Mouse (Mus musculus) liver, postnatal 0 days (tissue): ENCODE results near the gene Zdhhc14. TPM values are rescaled to one million over a fixed set of nuclear protein-coding genes. Genes with fewer than 3 reads are reported as not detected.

ENCODE experiments used
- ATAC-seq: fragments of 200-750 bp; cut with Nextera tagmentation; 2 replicates; pipeline ENCODE4 v1.8.0; 2017; ENCODE audit warnings: mild to moderate bottlenecking, moderate library complexity
- DNase-seq: peaks from one replicate; pipeline ENCODE4 v3.0.0-alpha.2; 2016
- H3K27ac ChIP-seq: fragments of 300-500 bp; sonication (generic); 2 replicates; pipeline ENCODE4 v1.5.1; 2014; ENCODE audit warnings: antibody characterized with exemption, moderate library complexity, mild to moderate bottlenecking, low read depth
- H3K27me3 ChIP-seq: fragments of 300-500 bp; sonication (generic); 2 replicates; pipeline ENCODE4 v1.6.1; 2014; ENCODE audit warnings: low read length, control low read depth, mixed read lengths; ENCODE audit not compliant: insufficient read depth
- H3K36me3 ChIP-seq: fragments of 300-500 bp; sonication (generic); replicated peaks from 2 replicates; pipeline ENCODE4 v1.6.1; 2014; ENCODE audit warnings: mild to moderate bottlenecking, control low read depth, low read length, moderate library complexity, mixed read lengths; ENCODE audit not compliant: insufficient read depth
- H3K4me1 ChIP-seq: fragments of 300-500 bp; sonication (generic); 2 replicates; pipeline ENCODE4 v1.6.1; 2014; ENCODE audit warnings: antibody characterized with exemption, mild to moderate bottlenecking, control low read depth; ENCODE audit not compliant: insufficient read depth
- H3K4me2 ChIP-seq: fragments of 300-500 bp; sonication (generic); 2 replicates; pipeline ENCODE4 v1.6.1; 2014; ENCODE audit warnings: low read depth, mild to moderate bottlenecking, low read length, moderate library complexity, mixed read lengths
- H3K4me3 ChIP-seq: fragments of 300-500 bp; sonication (generic); 2 replicates; pipeline ENCODE4 v1.5.1; 2014; ENCODE audit warnings: low read depth, low read length
- H3K9ac ChIP-seq: fragments of 300-500 bp; sonication (generic); replicated peaks from 2 replicates; pipeline ENCODE4 v1.6.1; 2014; ENCODE audit warnings: mild to moderate bottlenecking, moderate library complexity
- H3K9me3 ChIP-seq: fragments of 300-500 bp; sonication (generic); 2 replicates; pipeline ENCODE4 v1.6.1; 2016; ENCODE audit warnings: mild to moderate bottlenecking, control low read depth, low read length, mixed read lengths
- CTCF ChIP-seq: sonication (generic); IDR thresholded peaks from 2 replicates; pipeline ENCODE4 v1.5.1; 2016; ENCODE audit warnings: antibody characterized with exemption, low read depth
- EP300 ChIP-seq: IDR thresholded peaks from 2 replicates; pipeline ENCODE4 v1.6.1; 2016; ENCODE audit warnings: antibody characterized with exemption, low read depth, mild to moderate bottlenecking
- WGBS: fragments of 180-500 bp; shearing (Covaris S2); extraction: QIAGEN DNeasy Blood & Tissue Kit; methylation state at CpG from one replicate; pipeline ENCODE4 v1.1.7; 2014; ENCODE audit not compliant: insufficient replicate concordance; 5-methylcytosine and 5-hydroxymethylcytosine counted together
- polyA plus RNA-seq: library from polyadenylated mRNA; unstranded; fragments of >200 nt; fragmentation: Nextera tagmentation; extraction: Ambion mirVana; gene quantifications from 2 replicates; pipeline ENCODE4 v1.2.1, GENCODE M21; 2015

The Zdhhc14 gene
- polyA plus RNA-seq, 1 experiment from 2014 or later: 2.7 TPM

DNA sequence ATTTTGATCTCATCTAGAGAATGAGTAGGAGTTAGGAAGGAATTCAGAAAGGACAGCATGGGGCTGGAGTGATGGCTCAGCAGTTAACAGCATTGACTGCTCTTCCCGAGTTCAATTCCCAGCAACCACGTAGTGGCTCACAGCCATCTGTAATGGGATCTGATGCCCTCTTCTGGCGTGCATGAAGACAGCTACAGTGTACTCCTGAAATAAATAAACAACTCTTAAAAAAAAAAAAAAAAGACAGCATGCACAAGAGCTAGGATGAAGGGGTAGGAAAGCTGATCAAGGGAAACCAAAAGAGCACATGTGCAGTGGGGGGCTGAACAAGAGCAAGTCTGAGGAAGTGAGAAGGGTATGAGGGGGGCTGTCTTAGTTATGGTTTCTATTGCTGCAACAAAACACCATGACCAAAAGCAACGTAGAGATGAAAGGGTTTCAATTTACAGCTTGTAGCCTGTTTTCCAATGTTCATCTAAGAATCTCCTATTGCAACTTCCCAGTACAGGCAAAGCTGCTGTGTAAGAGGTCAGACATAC lies 237.3 kb downstream of the Zdhhc14 start:
- TF ChIP-seq CTCF: peak; percentile 25; the same call in 1 of the 2 replicates
- TF ChIP-seq EP300: no peak

DNA sequence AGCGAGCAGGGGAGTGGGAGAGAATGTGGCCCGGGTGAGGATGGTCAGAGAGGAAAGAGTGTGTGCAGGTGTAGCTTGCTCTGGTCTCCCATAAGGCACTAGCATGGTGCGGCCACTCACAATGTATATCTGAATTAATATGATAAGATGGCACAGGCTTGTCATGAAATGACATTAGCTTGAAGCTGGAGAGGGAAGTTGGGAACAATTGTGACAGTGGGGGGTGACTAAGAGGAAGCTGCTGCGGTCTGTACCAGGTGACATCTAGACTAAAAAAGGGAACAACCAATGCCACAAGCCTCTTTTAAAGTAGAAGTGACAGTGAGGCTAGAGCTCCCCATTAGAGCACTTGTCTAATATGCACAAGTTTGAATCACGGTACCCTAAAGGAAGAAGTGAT lies 238.2 kb downstream of the Zdhhc14 start:
- peaks cover 15% of the 10 kb centered on the region for H3K36me3 ChIP-seq
- peaks cover 11% of the 10 kb centered on the region; the same call in 1 of the 2 replicates for H3K4me1 ChIP-seq
- no peak overlapping the region for H3K9ac ChIP-seq
- H3K4me2 ChIP-seq: no peak overlapping the region
- peak overlapping the region; percentile 55; the same call in 1 of the 2 replicates for H3K27ac ChIP-seq
- 36% methylated on average over 5 of the region's 5 CpGs for WGBS
- H3K27me3 ChIP-seq: no peaks in the 10 kb centered on the region
- DNase-seq (no peak), ATAC-seq (peak; percentile 62)
- no peak overlapping the region for H3K4me3 ChIP-seq
- TF ChIP-seq CTCF (no peak), EP300 (no peak)
- no peaks in the 10 kb centered on the region for H3K9me3 ChIP-seq

More for the DNA sequence above, 237.3 kb downstream of the Zdhhc14 start:
- no peak overlapping the region for H3K4me3 ChIP-seq
- ATAC-seq: no peak
- H3K9ac ChIP-seq: no peak overlapping the region
- no peaks in the 10 kb centered on the region for H3K9me3 ChIP-seq
- no peak overlapping the region for H3K27ac ChIP-seq
- peaks cover 15% of the 10 kb centered on the region for H3K36me3 ChIP-seq
- DNase-seq: no peak
- 53% methylated on average over 4 of the region's 4 CpGs for WGBS
- H3K27me3 ChIP-seq: no peaks in the 10 kb centered on the region
- no peak overlapping the region for H3K4me2 ChIP-seq
- H3K4me1 ChIP-seq: peaks cover 11% of the 10 kb centered on the region; the same call in 1 of the 2 replicates

DNA sequence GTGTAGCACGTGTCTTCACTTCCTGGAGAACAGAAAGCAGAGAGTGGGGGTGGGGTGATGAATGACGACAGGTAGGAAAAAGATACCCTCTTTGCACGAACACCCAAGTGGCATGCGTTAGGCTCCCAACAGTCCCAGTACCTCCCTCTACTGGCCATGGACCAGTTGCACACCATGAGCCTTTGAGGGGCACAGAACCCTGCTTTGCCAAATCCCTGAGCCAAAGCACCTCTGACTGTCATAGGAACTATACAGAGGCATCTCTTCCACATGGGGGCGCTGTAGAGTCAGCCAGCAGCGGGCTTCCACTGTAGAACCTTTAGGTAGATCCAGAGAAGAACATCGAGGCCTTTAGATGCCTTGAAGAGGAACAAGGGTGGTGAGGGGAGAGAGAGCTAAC lies 241.0 kb downstream of the Zdhhc14 start:
- Histone ChIP-seq H3K9me3 (no peaks in the 10 kb centered on the region), H3K36me3 (peaks cover 15% of the 10 kb centered on the region), H3K9ac (no peak overlapping the region), H3K4me1 (peaks cover 11% of the 10 kb centered on the region; the same call in 1 of the 2 replicates), H3K4me2 (no peak overlapping the region), H3K27me3 (no peaks in the 10 kb centered on the region), H3K27ac (no peak overlapping the region), H3K4me3 (no peak overlapping the region)
- TF ChIP-seq EP300: no peak
- peak; percentile 74 for TF ChIP-seq CTCF
- DNase-seq (peak; percentile 72), ATAC-seq (peak; percentile 73)
- 28% methylated on average over 7 of the region's 7 CpGs for WGBS

DNA sequence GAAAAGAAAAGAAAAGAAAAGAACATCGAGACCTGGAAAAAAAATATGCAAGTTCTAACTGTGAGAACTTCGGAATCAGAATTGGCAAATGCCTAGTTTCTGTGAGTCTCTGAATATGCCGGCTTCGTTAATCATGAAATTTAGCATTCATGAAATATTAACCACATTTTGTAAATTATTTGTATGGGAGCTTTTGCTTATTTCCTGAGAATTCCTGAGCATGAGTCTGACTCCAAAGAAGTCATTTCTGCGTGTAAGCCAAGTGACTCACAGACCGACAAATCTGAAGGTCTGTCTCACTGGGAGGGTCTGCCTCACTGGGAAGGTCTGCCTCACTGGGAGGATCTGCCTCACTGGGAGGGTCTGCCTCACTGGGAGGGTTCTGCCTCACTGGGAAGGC lies 248.7 kb downstream of the Zdhhc14 start:
- Histone ChIP-seq H3K27ac (no peak overlapping the region), H3K4me2 (no peak overlapping the region), H3K36me3 (no peaks in the 10 kb centered on the region), H3K27me3 (no peaks in the 10 kb centered on the region), H3K9ac (no peak overlapping the region), H3K4me3 (no peak overlapping the region), H3K4me1 (no peaks in the 10 kb centered on the region), H3K9me3 (no peaks in the 10 kb centered on the region)
- TF ChIP-seq CTCF: no peak
- TF ChIP-seq EP300: no peak
- WGBS: 92% methylated on average over 6 of the region's 6 CpGs
- no peak for ATAC-seq
- no peak for DNase-seq

DNA sequence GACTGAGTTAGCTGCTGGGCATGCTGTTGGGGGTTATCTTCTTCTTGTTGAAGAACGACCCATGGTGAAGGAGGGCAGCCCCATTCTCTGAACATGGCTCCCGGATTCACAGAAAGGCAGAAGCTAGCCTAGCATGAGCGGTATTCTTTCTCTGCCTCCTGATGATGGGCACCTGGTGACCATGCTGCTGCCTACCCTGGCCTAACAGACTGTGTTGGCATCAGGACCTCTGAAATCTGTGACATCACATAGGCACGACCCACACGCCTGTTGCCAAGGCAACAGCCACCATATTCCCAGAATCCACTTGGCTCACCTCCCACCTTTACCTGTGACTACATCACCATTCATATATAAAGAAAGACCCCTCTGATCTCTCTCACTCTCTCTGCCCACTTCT lies 251.7 kb downstream of the Zdhhc14 start:
- DNase-seq (no peak), ATAC-seq (no peak)
- H3K9me3 ChIP-seq: no peaks in the 10 kb centered on the region
- H3K27ac ChIP-seq: no peak overlapping the region
- H3K27me3 ChIP-seq: no peaks in the 10 kb centered on the region
- no peak overlapping the region for H3K4me3 ChIP-seq
- no peak for TF ChIP-seq EP300
- TF ChIP-seq CTCF: no peak
- peaks cover 4% of the 10 kb centered on the region for H3K4me1 ChIP-seq
- 87% methylated on average over 5 of the region's 5 CpGs for WGBS
- H3K9ac ChIP-seq: no peak overlapping the region
- H3K36me3 ChIP-seq: no peaks in the 10 kb centered on the region
- H3K4me2 ChIP-seq: no peak overlapping the region

DNA sequence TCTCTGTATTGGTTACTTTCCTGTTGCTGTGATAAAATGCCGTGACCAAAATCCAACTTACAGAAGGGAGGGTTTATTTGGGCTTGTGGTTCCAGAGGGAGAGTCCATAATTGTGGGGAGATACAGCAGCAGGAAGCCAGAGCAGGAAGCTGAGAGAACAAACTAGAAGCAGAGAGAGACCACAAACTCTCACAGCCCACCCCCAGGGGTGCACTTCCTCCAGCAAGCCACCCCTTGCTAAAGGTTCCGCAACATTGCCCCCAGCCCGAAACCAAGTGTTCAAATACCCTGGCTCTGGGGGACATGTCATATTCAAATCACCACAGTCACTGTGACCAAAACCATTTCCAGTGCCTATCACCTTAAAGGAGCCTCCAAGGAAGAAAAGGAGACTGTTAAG lies 254.0 kb downstream of the Zdhhc14 start:
- H3K27me3 ChIP-seq: no peaks in the 10 kb centered on the region
- TF ChIP-seq CTCF: no peak
- TF ChIP-seq EP300: no peak

More for the DNA sequence above, 254.0 kb downstream of the Zdhhc14 start:
- Histone ChIP-seq H3K27ac (no peak overlapping the region), H3K4me3 (no peak overlapping the region), H3K4me1 (peaks cover 17% of the 10 kb centered on the region), H3K4me2 (no peak overlapping the region), H3K9ac (no peak overlapping the region), H3K36me3 (no peaks in the 10 kb centered on the region), H3K9me3 (no peaks in the 10 kb centered on the region)
- ATAC-seq (no peak), DNase-seq (no peak)
- WGBS: 76% methylated on average over 3 of the region's 3 CpGs
